Mouse (Mus musculus): ENCODE results near the gene Snrnp25. TPM values are rescaled to one million over a fixed set of nuclear protein-coding genes. Genes with fewer than 3 reads are reported as not detected.

Gene Snrnp25
- polyA plus RNA-seq, 1 experiment, result 58.3 TPM

- peak overlapping the region; percentile 77 for H3K4me2 ChIP-seq (ENCODE audit: low read depth)
- H3K79me2 ChIP-seq (ENCODE audit: control insufficient read depth, insufficient read depth), result no peaks in the 10 kb centered on the region
- H3K36me3 ChIP-seq (ENCODE audit: control insufficient read depth, insufficient read depth), result peaks cover 5% of the 10 kb centered on the region
- peak overlapping the region; percentile 35 for H3K4me3 ChIP-seq
- TF ChIP-seq MYOG (IDR thresholded peaks at IDR 0.05; ENCODE audit: control insufficient read depth in 1 of 3, insufficient read depth in 1 of 3, insufficient read length in 2 of 3, low read depth in 2 of 3) (no peak), REST (IDR thresholded peaks at IDR 0.05; ENCODE audit: insufficient read depth, insufficient read length) (no peak), MAX (IDR thresholded peaks at IDR 0.05; ENCODE audit: low read depth) (no peak), POLR2A (IDR thresholded peaks at IDR 0.05; ENCODE audit: insufficient read length, low read depth) (no peak), TCF3 (IDR thresholded peaks at IDR 0.05; ENCODE audit: insufficient read length, low read depth) (no peak), SRF (IDR thresholded peaks at IDR 0.05; ENCODE audit: control insufficient read depth, insufficient read length, low read depth) (no peak), USF1 (IDR thresholded peaks at IDR 0.05; ENCODE audit: low read depth) (no peak)
- no peaks in the 10 kb centered on the region for H3K27me3 ChIP-seq (ENCODE audit: control insufficient read depth, insufficient read depth, insufficient read length)
- peak overlapping the region; percentile 44 for H3ac ChIP-seq (ENCODE audit: control insufficient read depth, insufficient read length)
These were observed 21.8 kb downstream of the Snrnp25 start for GRCm38 (mm10) chr11:32227041-32227440.

- H3K27me3 ChIP-seq (ENCODE audit: control insufficient read depth, insufficient read depth, insufficient read length), result no peaks in the 10 kb centered on the region
- peaks cover 11% of the 10 kb centered on the region for H3K36me3 ChIP-seq (ENCODE audit: control insufficient read depth, insufficient read depth)
- no peak for TF ChIP-seq MAX (IDR thresholded peaks at IDR 0.05; ENCODE audit: low read depth)
- TF ChIP-seq REST (IDR thresholded peaks at IDR 0.05; ENCODE audit: insufficient read depth, insufficient read length), result no peak
- no peak for TF ChIP-seq TCF3 (IDR thresholded peaks at IDR 0.05; ENCODE audit: insufficient read length, low read depth)
- TF ChIP-seq SRF (IDR thresholded peaks at IDR 0.05; ENCODE audit: control insufficient read depth, insufficient read length, low read depth), result no peak
- no peak for TF ChIP-seq POLR2AphosphoS2 (IDR thresholded peaks at IDR 0.05; ENCODE audit: insufficient read length, low read depth)
- H3K79me2 ChIP-seq (ENCODE audit: control insufficient read depth, insufficient read depth), result no peaks in the 10 kb centered on the region
- no peak overlapping the region for H3K4me2 ChIP-seq (ENCODE audit: low read depth)
- no peak overlapping the region for H3ac ChIP-seq (ENCODE audit: control insufficient read depth, insufficient read length)
- H3K4me3 ChIP-seq, result peak overlapping the region; percentile 35
These were observed 22.3 kb downstream of the Snrnp25 start for GRCm38 (mm10) chr11:32227555-32227954.

GRCm38 (mm10) chr11:32228292-32228845 is 23.2 kb downstream of the Snrnp25 start:
- Histone ChIP-seq H3K4me2 (ENCODE audit: low read depth) (no peak overlapping the region), H3K79me2 (ENCODE audit: control insufficient read depth, insufficient read depth) (no peaks in the 10 kb centered on the region), H3K27me3 (ENCODE audit: control insufficient read depth, insufficient read depth, insufficient read length) (no peaks in the 10 kb centered on the region), H3ac (ENCODE audit: control insufficient read depth, insufficient read length) (no peak overlapping the region), H3K36me3 (ENCODE audit: control insufficient read depth, insufficient read depth) (peaks cover 17% of the 10 kb centered on the region), H3K4me3 (no peak overlapping the region)
- TF ChIP-seq POLR2AphosphoS2 (IDR thresholded peaks at IDR 0.05; ENCODE audit: insufficient read length, low read depth) (peak; percentile 52), CEBPB (IDR thresholded peaks at IDR 0.05; ENCODE audit: insufficient read depth, poor library complexity, severe bottlenecking) (no peak)

GRCm38 (mm10) chr11:32230220-32230619 is 25.0 kb downstream of the Snrnp25 start:
- peaks cover 25% of the 10 kb centered on the region for H3K36me3 ChIP-seq (ENCODE audit: control insufficient read depth, insufficient read depth)
- no peaks in the 10 kb centered on the region for H3K79me2 ChIP-seq (ENCODE audit: control insufficient read depth, insufficient read depth)
- H3K4me2 ChIP-seq (ENCODE audit: low read depth), result no peak overlapping the region
- H3K4me3 ChIP-seq, result no peak overlapping the region
- no peak for TF ChIP-seq TCF12 (IDR thresholded peaks at IDR 0.05; ENCODE audit: insufficient read depth, poor library complexity, severe bottlenecking)
- no peaks in the 10 kb centered on the region for H3K27me3 ChIP-seq (ENCODE audit: control insufficient read depth, insufficient read depth, insufficient read length)
- no peak overlapping the region for H3ac ChIP-seq (ENCODE audit: control insufficient read depth, insufficient read length)

GRCm38 (mm10) chr11:32231125-32231524 is 25.9 kb downstream of the Snrnp25 start:
- TF ChIP-seq REST (IDR thresholded peaks at IDR 0.05; ENCODE audit: insufficient read depth, insufficient read length) (no peak), TCF3 (IDR thresholded peaks at IDR 0.05; ENCODE audit: insufficient read length, low read depth) (no peak), E2F4 (IDR thresholded peaks at IDR 0.05; ENCODE audit: insufficient read depth) (no peak), MYOG (IDR thresholded peaks at IDR 0.05; ENCODE audit: control insufficient read depth in 1 of 3, insufficient read depth in 1 of 3, insufficient read length in 2 of 3, low read depth in 2 of 3) (no peak), POLR2A (IDR thresholded peaks at IDR 0.05; ENCODE audit: insufficient read length, low read depth) (no peak), TCF12 (IDR thresholded peaks at IDR 0.05; ENCODE audit: insufficient read depth, poor library complexity, severe bottlenecking) (no peak), CEBPB (IDR thresholded peaks at IDR 0.05; ENCODE audit: insufficient read depth, poor library complexity, severe bottlenecking) (no peak), USF1 (IDR thresholded peaks at IDR 0.05; ENCODE audit: low read depth) (no peak), POLR2AphosphoS2 (IDR thresholded peaks at IDR 0.05; ENCODE audit: insufficient read length, low read depth) (no peak), MAX (IDR thresholded peaks at IDR 0.05; ENCODE audit: low read depth) (no peak), SRF (IDR thresholded peaks at IDR 0.05; ENCODE audit: control insufficient read depth, insufficient read length, low read depth) (no peak), MYOD1 (IDR thresholded peaks at IDR 0.05; ENCODE audit: control insufficient read depth in 1 of 3, insufficient read length in 2 of 3, low read depth in 2 of 3) (no peak)
- Histone ChIP-seq H3K4me3 (no peak overlapping the region), H3K36me3 (ENCODE audit: control insufficient read depth, insufficient read depth) (peaks cover 25% of the 10 kb centered on the region), H3K27me3 (ENCODE audit: control insufficient read depth, insufficient read depth, insufficient read length) (no peaks in the 10 kb centered on the region), H3ac (ENCODE audit: control insufficient read depth, insufficient read length) (no peak overlapping the region), H3K4me2 (ENCODE audit: low read depth) (no peak overlapping the region), H3K79me2 (ENCODE audit: control insufficient read depth, insufficient read depth) (no peaks in the 10 kb centered on the region)

- TF ChIP-seq SRF (IDR thresholded peaks at IDR 0.05; ENCODE audit: control insufficient read depth, insufficient read length, low read depth), result no peak
- TF ChIP-seq USF1 (IDR thresholded peaks at IDR 0.05; ENCODE audit: low read depth), result no peak
- no peak for TF ChIP-seq TCF12 (IDR thresholded peaks at IDR 0.05; ENCODE audit: insufficient read depth, poor library complexity, severe bottlenecking)
- TF ChIP-seq CEBPB (IDR thresholded peaks at IDR 0.05; ENCODE audit: insufficient read depth, poor library complexity, severe bottlenecking), result no peak
- no peak for TF ChIP-seq MAX (IDR thresholded peaks at IDR 0.05; ENCODE audit: low read depth)
- TF ChIP-seq MYOD1 (IDR thresholded peaks at IDR 0.05; ENCODE audit: control insufficient read depth in 1 of 3, insufficient read length in 2 of 3, low read depth in 2 of 3), result no peak
- TF ChIP-seq REST (IDR thresholded peaks at IDR 0.05; ENCODE audit: insufficient read depth, insufficient read length), result no peak
- no peak for TF ChIP-seq TCF3 (IDR thresholded peaks at IDR 0.05; ENCODE audit: insufficient read length, low read depth)
- Histone ChIP-seq H3K79me2 (ENCODE audit: control insufficient read depth, insufficient read depth) (no peaks in the 10 kb centered on the region), H3K4me2 (ENCODE audit: low read depth) (no peak overlapping the region), H3K27me3 (ENCODE audit: control insufficient read depth, insufficient read depth, insufficient read length) (no peaks in the 10 kb centered on the region), H3ac (ENCODE audit: control insufficient read depth, insufficient read length) (no peak overlapping the region), H3K4me3 (no peak overlapping the region), H3K36me3 (ENCODE audit: control insufficient read depth, insufficient read depth) (peaks cover 25% of the 10 kb centered on the region)
These were observed 27.6 kb downstream of the Snrnp25 start for GRCm38 (mm10) chr11:32232848-32233247.
